Mouse (Mus musculus): Measurements from ENCODE around the gene Prss41.
"Not testable (repeated sequence)": the region's sequence is repeated elsewhere in the genome, so short reads cannot be mapped to it uniquely, and the experiment has no call there.

Prss41 gene

DNA sequence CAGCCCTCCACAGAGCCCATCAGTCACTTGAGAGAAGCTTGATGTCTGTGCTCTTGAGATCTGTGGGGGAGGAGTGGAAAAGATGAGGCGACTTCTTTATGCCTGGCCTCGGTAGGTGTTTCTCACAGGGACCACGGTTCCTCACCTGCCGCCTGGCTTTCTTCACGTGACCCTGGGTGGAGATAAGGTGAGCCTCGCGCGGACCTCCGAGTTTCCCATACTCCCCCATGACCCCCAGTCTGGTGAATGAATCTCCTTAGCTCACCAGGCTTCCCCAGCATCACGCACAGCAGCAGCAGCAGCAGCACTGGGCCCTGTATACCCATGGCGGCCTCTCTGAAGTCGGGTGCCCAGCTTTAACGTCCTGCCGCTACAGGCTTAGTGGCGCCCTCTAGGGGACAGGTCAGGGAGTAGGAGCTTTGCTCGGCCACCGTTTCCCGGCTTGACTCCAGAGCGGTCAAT lies at the start of gene Prss41, which contains the start of gene Prss32:
TSS of gene Prss41 (minus strand) at position 361 of the 462 bp plus-strand sequence.
TSS of gene Prss32 (plus strand) at position 44 of the 462 bp plus-strand sequence.
- DNase-seq (ENCODE audit: low spot score), result no peak

DNA sequence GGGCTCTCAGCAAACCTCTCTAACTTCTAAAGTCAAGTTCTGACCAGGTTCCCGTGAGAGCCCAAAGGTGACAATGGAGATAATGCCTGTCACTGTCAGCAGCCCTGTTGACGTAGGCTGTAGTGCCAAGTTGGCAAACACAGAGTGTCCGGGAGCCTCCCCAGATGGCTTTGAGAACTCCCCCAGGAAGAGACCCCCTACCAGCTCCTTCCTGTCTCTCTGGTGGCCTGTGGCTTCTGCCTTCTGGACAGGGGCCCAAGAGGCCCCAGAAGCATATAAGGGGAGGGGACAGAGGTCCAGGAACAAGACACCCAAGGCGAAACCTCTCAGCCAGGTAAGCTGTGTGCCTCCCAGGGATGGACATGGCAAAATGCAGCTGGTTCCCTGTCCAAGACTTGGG lies 36.6 kb upstream of the Prss41 start, which contains the start of the genes Dcpp1 and Dcpp2:
TSS of gene Dcpp1 (plus strand) at position 301 of the 400 bp plus-strand sequence.
TSS of gene Dcpp2 (plus strand) at position 305 of the 400 bp plus-strand sequence.
- not testable (repeated sequence) for DNase-seq (ENCODE audit: low spot score)

DNA sequence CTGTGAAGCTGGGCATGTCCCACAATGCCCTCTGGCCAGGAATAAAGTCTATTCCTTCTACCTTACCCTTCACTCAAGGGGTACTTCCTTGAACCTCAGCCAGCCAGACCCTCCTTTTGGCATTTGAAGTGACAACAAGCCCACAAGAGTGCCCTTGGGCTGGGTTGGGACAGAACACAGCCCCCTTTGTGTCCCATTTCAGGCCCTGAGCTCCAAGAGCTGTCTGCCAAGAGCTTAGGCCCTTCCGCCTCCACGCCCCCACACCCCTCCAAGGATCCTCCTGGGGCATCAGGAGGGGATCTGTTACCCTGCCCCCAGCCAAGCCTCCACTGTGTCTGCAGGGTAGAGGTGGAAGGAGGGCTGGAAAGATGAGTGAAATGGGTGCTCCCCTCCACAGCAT lies 33.2 kb upstream of the Prss41 start:
- no peak for DNase-seq (ENCODE audit: low spot score)

DNA sequence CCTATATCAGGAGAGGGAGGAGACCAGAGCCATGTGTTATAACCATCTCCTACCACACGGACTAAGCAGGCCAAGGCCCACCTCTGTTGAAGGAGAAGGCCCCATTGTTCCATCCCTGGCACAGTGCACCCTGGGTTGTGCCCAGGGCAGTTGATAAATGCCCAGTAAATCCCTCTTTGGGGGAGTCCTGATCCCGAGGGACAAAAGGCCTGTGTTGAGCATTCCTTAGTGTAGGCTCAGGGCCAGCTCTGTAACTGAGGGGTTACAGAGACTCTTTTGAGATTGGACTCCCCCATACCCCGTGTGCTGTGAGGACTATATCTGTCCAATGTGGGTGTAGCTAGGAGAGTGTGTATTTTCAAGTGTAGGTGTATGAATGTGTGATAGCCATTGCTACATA lies 32.8 kb upstream of the Prss41 start:
- DNase-seq (ENCODE audit: low spot score), result no peak

DNA sequence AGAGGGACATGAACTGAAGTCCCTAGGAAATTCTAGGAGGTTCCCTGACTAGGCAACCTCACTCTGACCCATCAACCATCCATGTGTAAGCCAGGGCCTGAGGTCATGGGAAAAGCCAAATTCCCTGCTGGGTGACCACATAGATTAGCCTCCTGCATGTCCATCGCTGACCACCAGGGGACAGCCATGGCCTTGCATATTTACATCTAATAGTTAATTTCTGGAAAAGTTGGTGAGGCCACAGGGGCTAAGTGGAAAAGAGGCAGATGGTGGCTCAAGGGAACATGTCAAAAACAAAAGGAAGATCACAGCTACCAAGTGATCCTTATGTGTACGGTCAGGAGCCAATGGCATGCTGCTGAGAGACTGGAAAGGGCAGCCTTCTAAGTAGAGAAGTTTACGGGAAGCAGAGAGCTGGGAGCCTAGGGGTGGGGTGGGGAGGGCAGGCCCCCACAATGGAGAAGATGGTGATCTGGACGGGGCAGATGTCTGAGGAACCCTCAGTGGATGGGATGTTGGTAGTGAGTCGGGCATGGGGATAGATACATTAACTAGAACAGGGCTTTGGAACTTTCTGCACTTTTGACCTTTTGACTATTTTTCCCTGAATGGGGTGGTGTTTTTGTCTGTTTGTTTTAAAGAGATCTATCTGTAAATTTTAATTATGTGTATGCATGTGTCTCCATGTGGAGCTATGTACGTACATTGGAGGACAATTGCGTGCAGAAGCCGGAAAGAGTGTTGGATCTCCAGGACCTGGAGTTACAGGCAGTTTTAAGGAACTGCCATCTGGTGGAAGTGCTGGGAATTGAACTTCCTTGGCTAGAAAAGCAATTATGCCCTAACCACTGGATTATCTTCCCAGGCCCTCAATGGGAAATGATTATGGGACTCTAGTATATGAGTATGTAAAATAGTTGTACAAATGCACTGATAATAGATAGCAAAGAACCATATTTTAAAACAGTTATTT lies 30.2 kb upstream of the Prss41 start:
- DNase-seq (ENCODE audit: low spot score), result no peak

DNA sequence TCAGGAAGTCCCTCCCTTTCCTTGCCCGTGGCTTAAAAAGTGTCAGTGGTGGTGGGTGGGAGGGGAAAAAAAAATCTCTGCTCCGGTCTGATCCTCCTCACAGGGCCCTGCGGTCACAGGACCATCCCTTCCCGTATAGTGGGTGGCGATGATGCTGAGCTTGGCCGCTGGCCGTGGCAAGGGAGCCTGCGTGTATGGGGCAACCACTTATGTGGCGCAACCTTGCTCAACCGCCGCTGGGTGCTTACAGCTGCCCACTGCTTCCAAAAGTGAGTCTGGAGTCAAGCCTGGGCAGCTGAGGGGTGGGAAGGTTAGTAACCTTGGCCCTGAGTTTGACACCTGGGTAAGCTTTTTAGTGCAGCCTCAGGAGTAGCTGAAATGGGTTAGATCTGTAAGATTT lies 24.5 kb upstream of the Prss41 start:
- no peak for DNase-seq (ENCODE audit: low spot score)

DNA sequence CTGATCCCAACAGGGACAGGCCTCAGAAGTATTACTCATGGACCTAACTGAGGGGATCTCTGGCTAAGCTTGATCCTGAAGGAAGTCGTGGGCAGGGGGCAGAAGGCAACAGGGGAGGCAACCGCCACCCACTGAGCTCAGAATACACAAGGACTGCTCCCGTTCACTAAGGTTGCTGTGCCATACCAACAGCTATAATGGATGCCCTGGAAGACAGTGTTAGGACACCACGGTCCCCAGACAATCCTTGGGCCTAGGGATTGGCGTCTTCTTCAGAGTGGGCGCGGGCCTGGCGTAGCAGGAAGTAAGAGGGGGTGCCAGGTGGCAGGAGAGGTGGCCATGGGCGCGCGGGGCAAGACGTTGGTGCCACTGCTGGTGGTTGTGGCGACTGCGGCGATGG lies 23.8 kb upstream of the Prss41 start, which contains the start of gene Prss21:
TSS of gene Prss21 (plus strand) at position 301 of the 400 bp plus-strand sequence.
- no peak for DNase-seq (ENCODE audit: low spot score)

DNA sequence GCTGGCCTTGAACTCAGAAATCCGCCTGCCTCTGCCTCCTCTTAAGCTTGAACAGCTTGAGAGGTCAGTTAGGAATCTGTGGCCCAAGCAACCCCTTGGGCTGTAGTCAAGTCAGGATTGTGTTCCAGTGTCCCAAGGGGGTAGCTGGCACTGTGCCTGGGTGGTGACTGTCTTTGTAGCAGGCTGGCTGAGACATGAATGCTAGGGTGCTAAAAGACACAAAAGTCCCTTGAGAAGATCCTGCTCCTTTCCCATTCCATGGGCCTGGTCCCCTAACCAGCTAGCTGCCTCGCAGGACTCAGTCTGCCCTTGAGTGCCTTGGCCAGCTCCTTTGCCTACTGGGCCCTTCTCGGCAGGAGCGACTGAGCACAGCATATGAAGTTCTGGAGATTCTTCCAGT lies 19.0 kb upstream of the Prss41 start:
- no peak for DNase-seq (ENCODE audit: low spot score)

DNA sequence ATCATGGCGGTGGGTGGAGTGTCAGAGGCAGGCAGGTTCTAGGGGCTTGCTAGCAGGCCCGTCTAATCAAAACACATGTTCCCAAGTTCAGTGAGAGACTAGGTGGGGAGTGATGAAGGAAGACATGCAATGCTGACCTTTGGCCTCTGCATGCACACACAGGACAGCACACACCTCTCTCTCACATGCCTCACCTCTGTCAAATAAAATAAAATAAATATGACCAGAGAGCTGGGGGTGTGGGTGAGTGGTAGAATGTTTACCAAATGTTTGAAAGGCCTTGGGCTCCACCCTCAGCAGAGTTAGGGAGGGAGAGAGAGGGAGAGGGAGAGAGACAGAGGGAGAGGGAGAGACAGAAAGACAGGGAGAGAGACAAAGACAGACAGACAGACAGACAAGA lies 13.9 kb upstream of the Prss41 start:
- DNase-seq (ENCODE audit: low spot score), result no peak

DNA sequence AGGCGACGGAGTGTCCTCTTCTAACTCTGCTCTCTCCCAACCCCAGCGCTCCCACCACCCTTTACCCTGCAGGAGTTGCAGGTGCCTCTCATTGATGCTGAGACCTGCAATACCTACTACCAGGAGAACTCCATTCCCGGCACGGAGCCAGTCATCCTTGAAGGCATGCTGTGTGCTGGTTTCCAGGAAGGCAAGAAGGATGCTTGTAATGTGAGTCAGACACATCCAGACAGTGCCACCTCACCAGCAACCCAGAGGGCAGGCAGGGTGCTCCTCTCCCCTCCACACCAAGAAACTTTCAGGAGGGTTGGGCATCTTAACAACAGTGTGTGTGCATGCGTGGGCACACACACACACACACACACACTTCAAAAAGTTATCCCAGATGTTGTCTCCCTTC lies 13.2 kb upstream of the Prss41 start:
- DNase-seq (ENCODE audit: low spot score), result no peak

DNA sequence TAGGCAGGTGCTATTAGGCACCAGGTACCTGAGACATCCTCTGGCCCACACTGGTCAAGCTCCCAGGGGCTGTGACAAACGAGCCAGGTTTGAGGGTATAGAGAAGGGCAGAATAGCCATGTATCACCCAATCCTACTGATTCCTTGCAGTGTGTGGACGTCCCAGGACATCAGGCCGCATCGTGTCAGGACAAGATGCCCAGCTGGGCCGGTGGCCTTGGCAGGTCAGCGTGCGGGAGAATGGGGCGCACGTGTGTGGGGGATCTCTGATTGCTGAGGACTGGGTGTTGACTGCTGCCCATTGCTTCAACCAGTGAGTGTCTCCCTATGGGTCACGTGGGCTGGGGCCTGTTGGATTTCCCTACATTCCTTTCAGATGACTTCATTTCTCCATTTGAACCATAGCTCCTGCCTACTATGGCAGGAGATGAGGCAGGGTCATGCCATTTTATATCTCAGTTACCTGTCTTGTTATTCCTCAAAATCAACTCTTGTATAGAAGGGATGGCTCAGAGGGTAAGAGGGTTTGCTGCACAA lies 10.3 kb upstream of the Prss41 start:
- no peak for DNase-seq (ENCODE audit: low spot score)

DNA sequence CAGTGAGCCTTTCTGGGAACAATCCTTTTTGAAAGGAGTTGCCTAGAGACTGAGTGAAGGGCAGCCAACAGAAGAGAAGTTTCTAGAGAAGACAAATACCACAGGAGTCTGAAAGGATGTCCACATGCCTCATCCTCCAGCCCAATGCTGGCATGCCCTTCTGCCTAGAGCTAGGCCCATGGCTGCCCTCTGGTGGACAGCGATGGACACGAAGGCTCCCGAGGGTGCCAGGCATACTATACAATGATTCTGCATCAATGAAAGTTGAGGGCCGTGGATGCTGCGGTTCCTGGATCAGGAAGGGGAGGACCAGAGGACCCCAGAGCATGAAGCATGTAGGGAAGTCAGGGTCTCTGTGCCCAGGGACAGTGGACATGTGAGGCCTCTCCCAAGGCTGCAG lies 9.3 kb upstream of the Prss41 start:
- DNase-seq (ENCODE audit: low spot score), result no peak

DNA sequence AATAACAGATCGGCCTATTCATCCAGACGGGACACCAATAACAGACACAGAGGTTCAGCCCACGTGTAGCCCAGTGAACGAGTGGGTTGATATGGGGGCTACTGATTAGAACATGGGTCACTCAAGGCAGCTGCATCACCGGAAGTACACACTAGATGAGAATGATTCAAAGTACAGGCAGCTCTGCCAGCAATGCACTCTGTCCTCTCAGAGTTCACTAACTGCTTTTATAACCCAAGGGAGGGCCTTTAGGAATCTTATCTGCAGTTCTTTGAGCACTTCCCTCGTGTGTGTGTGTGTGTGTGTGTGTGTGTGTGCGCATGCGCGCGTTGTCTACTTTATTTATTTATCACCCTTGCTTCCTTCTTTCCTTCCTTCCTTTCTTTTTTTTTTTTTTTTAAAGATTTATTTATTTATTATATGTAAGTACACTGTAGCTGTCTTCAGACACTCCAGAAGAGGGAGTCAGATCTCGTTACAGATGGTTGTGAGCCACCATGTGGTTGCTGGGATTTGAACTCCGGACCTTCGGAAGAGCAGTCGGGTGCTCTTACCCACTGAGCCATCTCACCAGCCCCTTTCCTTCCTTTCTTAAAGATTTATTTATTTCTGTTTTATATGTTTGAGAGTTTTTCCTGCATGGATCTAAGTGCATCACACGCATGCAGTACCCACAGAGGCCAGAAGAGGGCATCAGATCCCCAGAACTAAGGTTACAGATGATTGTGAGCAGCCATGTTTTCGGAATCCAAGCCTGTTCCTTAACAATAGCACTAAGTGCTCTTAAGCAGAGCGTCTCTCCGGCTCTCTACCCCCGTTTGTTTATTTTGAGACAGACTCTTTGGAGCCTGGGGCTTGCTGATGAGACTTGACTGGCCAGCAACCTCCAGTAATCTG lies 7.1 kb upstream of the Prss41 start:
- DNase-seq (ENCODE audit: low spot score), result no peak

DNA sequence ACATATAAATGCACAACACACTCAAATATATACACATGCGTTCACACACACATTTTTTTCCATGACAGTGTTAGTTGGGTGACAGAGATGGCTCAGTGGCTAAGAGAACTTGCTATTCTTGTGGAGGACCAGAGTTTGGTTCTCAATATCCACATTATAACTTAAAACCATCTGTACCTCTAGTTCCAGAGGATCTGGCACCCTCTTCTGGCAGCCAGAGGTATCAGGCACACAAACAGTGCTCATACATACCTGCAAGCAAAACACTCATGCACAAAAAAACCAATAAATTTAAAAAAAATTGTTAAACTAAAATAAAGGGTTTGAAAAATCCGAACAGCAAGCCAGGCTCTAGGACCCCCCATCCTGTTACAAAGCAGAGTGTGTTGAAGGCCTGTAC lies 6.1 kb upstream of the Prss41 start:
- DNase-seq (ENCODE audit: low spot score), result no peak

DNA sequence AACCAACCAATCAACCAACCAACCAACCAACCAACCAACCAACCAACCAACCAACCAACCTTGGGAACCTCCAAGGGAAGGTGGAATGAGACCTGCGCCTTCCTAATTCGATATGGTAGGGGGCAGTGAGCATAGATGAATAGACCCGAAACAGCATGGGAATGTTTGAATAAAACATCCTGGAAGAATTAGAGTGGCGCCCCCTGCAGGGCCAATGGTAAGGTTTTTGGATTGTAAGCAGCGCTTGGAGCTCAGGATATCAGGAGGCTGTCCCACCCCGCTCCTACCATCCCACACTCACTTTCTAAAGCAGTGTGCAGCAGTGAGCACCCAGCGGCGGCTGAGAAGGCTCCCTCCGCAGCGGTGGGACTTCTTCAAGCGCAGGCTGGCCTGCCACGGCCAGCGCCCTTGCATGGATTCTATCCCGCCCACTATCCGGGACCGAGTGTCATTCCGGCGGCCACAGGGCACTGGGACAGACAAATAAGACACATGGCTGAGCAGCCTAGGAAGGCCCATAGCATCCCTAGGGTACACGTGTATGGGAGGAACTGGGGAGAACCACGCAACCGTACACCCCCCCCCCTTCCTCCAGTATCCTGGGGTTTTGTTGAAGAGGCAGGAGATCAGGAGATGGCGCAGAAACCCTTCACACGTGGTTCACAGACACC lies 696 bp downstream of the Prss41 start:
- no peak for DNase-seq (ENCODE audit: low spot score)

DNA sequence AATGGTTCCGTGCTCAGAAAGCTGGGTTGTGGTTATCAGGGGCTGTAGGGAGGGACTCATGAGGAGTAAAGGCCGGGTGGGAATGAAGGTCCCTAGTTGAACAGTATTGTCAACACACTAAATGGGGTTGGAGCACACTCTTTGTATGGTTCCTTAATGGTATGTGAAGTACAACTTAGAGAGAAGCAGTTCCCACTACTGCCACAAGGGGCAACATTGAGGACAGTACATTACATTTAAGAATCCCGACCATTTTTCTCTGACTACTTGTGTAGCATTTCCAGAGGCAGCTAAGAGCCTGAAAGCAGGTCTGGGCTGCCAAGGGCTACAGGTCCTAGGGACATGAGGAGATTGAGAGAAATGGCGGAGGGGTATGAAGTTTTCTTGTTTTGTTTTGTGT lies 2.8 kb downstream of the Prss41 start:
- no peak for DNase-seq (ENCODE audit: low spot score)

DNA sequence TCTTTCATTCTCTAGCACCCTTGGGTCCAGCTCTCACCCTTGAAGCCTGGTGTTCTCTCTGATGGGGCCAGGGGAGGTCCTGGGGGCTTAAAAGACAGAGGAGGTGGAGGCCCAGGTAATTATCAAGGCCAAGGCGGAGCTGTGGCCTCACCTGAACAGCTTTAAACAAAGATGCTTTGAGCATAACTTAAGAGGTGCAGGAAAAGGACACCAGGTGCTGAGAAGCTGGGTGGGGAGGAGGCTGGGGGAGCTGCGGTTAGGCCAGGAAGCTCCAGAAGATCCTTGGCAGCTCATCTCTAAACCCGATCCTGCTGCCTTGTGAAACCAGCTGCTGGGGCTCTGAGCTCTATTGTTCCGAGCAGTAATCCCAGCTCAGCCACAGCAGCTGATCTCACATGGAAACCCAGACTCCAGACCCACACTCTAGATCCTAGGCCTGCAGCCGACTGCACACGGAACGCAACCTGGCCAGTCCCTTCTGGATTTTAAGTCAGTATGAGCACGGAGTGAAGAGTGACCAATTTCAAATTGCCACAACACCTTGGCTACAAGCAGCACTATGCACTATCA lies 7.9 kb downstream of the Prss41 start, which contains the start of gene Prss33:
TSS of gene Prss33 (minus strand) at position 51 of the 570 bp plus-strand sequence.
- DNase-seq (ENCODE audit: low spot score), result no peak

DNA sequence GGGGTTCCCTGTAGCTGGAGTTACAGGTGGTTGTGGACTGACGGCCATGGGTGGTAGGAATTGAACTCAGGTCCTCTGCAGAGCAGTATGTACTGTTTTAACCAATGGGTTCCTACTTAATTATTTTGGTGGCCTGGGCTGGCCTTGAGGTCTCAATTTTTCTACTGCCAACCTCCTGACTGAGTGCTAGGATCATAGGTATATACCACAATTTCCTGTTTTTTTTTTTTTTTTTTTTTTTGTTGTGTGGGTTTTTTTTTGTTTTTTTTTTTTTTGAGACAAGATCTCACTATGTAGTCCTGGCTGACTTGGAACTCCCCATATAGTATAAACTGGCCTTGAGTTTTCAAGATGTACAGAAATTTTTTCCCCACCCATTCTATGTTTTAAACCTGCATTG lies 12.8 kb downstream of the Prss41 start:
- DNase-seq (ENCODE audit: low spot score), result no peak

DNA sequence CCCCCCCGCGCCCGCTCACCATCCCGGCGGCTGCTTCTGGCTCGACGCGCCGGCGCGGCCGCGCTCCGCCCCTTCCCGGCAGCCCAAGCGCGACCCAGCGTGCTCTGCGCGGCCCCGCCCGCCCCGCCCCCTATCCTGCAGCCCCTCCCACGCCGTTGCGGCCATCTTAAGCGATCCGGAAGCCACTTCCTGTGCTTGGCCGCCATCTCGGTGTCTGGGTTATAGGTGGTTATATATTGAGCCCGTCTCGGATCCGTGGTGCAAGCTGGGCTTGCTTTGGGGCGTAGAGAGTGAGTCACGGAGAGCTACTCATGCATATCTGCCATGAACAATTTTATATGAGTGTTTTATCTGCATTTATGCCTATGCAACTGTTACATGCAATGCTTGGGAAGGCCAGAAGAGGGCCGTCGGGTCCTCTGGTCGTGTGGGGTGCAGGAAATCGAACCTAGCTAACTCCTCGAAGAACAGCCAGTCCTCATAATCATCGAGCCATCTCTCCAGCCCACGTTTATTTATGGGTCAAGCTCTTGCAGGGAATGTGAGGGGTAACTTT lies 14.8 kb downstream of the Prss41 start, which contains the start of gene Elob:
TSS of gene Elob (minus strand) at position 73 of the 556 bp plus-strand sequence.
- peak; percentile 70 for DNase-seq (ENCODE audit: low spot score)

DNA sequence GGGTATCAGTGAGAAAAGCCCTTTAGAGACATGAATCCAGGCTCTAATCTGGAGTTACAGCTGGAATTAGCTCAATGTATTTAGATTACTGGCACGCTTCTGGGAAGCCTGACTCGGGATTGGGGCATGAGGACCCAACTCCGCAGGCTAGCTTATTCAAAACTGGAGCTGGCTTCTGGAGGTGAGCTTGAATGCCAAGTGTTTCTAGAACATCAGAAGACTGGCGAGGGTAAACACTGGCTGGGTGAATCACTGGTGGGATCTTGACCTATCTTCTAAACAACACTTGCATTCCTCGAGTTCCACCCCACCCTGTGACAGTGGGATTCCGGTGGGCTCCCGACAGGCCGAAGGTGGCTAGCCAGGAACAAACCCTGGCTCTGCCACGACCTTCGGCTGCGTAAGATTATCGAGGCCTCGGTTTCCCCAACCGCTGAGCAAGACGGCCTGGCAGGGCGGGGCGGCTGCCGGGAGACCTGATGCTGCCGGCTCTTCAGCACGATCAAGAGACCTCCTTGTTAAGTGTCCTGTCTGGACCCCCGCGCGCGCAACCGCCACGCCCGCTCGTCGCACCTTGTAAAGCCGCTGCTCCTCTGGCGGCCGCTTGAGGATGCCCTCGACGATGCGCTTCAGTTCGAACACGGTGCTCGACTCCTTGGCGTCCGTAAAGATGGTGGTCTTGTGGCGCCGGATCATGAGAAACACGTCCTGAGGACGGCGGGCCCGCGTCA lies 15.5 kb downstream of the Prss41 start:
- DNase-seq (ENCODE audit: low spot score), result peak; percentile 38

Data from ovary, postnatal 10 days (tissue).